Mouse (Mus musculus): ENCODE measurements around the gene Duox1. TPM values are rescaled to one million over a fixed set of nuclear protein-coding genes. Genes with fewer than 3 reads are reported as not detected.

The Duox1 gene
- polyA plus RNA-seq, 1 experiment, result not detected

DNA sequence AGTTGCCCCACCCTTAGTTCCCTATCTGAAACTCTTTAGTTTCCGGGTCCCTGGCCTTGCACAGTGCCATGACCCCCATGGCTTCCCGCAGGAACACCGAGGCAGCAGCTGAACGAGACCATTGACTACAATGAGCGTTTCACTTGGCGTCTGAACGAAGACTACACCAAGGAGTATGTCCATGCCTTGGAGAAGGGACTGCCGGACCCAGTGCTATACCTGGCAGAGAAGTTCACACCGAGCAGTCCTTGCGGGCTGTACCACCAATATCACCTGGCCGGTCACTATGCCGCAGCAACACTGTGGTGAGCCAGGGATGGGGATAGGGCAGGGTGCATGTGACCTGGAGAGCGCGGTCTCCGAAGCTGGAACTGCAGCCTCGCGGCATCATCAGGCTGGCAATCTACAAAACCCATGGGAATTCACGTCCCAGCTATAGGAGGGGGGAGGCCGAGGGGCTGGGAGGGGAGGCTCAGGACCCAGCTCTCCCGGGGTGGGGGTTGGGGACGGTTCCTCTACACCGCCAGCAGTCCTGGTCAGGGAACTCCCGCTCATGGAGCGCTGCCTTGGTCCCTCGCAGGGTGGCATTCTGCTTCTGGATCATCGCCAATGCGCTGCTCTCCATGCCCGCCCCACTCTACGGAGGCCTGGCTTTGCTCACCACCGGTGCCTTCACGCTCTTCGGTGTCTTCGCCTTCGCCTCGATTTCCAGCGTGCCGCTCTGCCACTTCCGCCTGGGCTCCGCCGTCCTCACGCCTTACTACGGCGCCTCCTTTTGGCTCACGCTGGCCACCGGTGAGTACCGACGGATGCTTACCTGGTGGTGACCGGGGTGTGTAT lies 14.2 kb upstream of the Duox1 start:
- Histone ChIP-seq H3K27me3 (ENCODE audit: control insufficient read depth, insufficient read depth, low read length, poor library complexity, severe bottlenecking) (peaks cover 23% of the 10 kb centered on the region), H3K4me1 (ENCODE audit: control insufficient read depth, insufficient read depth, low read length) (no peaks in the 10 kb centered on the region), H3K9ac (ENCODE audit: low read depth, poor library complexity, severe bottlenecking) (no peak overlapping the region), H3K27ac (ENCODE audit: insufficient read depth, low read length) (no peak overlapping the region), H3K36me3 (ENCODE audit: control insufficient read depth, insufficient read depth, low read length, poor library complexity, severe bottlenecking) (no peaks in the 10 kb centered on the region), H3K4me3 (ENCODE audit: low read depth, low read length) (peak overlapping the region; percentile 41), H3K9me3 (replicated peaks; ENCODE audit: control insufficient read depth, insufficient read depth, low read length, poor library complexity, severe bottlenecking) (no peaks in the 10 kb centered on the region)
- TF ChIP-seq EP300 (IDR thresholded peaks at IDR 0.05; ENCODE audit: insufficient read depth, low read depth, low read length) (no peak), CTCF (IDR thresholded peaks at IDR 0.05; ENCODE audit: low read depth, low read length) (no peak), POLR2A (IDR thresholded peaks at IDR 0.05; ENCODE audit: insufficient read depth, low read length) (no peak)

DNA sequence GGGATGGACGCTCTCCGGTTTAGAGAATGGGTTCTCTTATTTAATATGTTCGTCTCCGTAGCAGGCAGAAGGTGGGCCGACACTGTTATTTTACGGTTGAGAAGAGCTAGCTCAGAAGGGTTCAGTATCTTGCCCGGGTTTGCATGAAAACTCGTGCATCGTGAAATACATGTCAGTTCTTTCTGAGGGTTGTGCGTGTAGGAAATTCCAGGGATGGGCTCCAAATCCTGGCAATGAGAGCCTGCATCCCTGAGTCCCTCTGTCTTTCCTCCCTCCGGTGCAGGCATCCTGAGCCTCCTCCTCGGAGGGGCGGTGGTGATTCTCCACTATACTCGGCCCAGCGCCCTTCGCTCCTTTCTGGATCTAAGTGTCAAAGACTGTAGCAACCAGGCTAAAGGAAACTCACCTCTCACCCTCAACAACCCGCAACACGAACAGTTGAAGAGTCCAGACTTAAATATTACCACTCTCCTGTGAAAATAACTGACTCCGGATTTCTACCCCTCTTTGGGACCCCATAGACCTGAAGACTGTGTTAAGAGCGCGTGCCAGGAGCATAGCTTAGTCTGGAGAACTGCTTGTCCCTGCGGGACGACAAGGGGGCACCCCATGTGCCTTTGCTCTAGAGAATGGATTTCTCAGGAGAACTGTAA lies 13.4 kb upstream of the Duox1 start:
- Histone ChIP-seq H3K9me3 (replicated peaks; ENCODE audit: control insufficient read depth, insufficient read depth, low read length, poor library complexity, severe bottlenecking) (no peaks in the 10 kb centered on the region), H3K9ac (ENCODE audit: low read depth, poor library complexity, severe bottlenecking) (no peak overlapping the region)
- TF ChIP-seq EP300 (IDR thresholded peaks at IDR 0.05; ENCODE audit: insufficient read depth, low read depth, low read length) (no peak), CTCF (IDR thresholded peaks at IDR 0.05; ENCODE audit: low read depth, low read length) (no peak), POLR2A (IDR thresholded peaks at IDR 0.05; ENCODE audit: insufficient read depth, low read length) (no peak)

DNA sequence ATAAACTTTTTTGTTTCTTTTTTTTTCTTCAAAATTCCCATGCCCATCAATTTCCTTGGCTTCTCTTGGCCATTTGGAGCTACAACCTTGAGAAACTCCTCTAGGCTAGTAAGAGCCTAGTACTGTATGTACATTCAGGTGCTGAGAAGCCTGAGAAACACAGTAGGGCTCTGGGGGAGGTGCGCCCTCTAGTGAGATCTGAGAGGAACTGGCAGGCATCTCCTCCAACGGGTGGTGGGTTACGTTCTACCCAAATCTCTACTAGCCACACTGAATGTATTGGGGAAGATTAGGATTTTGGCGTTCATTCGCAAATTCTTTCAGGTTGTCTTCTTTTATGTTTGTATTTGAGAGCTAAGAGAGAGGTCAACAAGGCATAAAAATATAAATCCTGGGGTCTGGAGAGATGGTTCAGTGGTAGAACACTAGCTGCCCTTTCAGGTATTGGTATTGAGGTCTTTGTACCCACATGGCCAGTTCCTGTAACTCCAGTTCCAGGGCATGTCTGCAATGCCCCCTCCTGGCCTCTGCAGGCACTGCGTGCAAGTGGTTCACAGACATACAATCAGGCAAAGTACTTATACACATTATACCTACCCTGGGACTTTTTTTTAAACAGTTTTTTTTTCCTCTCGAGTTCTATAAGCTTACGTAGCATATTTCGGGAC lies 12.8 kb upstream of the Duox1 start:
- H3K27me3 ChIP-seq (ENCODE audit: control insufficient read depth, insufficient read depth, low read length, poor library complexity, severe bottlenecking), result peaks cover 18% of the 10 kb centered on the region
- H3K9me3 ChIP-seq (replicated peaks; ENCODE audit: control insufficient read depth, insufficient read depth, low read length, poor library complexity, severe bottlenecking), result no peaks in the 10 kb centered on the region
- no peaks in the 10 kb centered on the region for H3K36me3 ChIP-seq (ENCODE audit: control insufficient read depth, insufficient read depth, low read length, poor library complexity, severe bottlenecking)
- peak; percentile 82 for TF ChIP-seq CTCF (IDR thresholded peaks at IDR 0.05; ENCODE audit: low read depth, low read length)
- TF ChIP-seq EP300 (IDR thresholded peaks at IDR 0.05; ENCODE audit: insufficient read depth, low read depth, low read length), result no peak
- no peak overlapping the region for H3K27ac ChIP-seq (ENCODE audit: insufficient read depth, low read length)
- H3K4me3 ChIP-seq (ENCODE audit: low read depth, low read length), result no peak overlapping the region
- no peak overlapping the region for H3K9ac ChIP-seq (ENCODE audit: low read depth, poor library complexity, severe bottlenecking)
- no peaks in the 10 kb centered on the region for H3K4me1 ChIP-seq (ENCODE audit: control insufficient read depth, insufficient read depth, low read length)

More for the DNA sequence above, 13.4 kb upstream of the Duox1 start:
- Histone ChIP-seq H3K27me3 (ENCODE audit: control insufficient read depth, insufficient read depth, low read length, poor library complexity, severe bottlenecking) (peaks cover 20% of the 10 kb centered on the region), H3K27ac (ENCODE audit: insufficient read depth, low read length) (no peak overlapping the region), H3K36me3 (ENCODE audit: control insufficient read depth, insufficient read depth, low read length, poor library complexity, severe bottlenecking) (no peaks in the 10 kb centered on the region), H3K4me1 (ENCODE audit: control insufficient read depth, insufficient read depth, low read length) (no peaks in the 10 kb centered on the region), H3K4me3 (ENCODE audit: low read depth, low read length) (peak overlapping the region; percentile 41; the same call in 1 of the 2 replicates)

DNA sequence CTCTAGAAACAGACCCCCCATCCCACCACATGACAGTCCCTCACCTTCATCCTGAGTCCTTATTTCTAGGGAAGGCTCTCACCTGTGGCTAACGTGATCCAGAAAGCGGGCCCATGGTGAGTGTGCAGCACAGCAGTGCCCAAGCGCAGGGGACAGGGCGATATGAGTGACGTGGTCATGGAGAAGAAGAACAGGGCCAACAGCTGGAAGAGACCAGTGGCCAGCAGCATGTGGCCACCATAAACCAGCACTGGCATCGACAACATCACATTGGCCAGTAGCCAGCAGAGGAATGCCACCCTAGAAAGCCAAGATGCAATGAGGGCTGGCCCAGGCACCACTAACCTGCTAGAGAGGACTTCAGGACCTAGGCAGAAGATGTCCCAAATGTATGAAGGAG lies 10.9 kb upstream of the Duox1 start:
- TF ChIP-seq POLR2A (IDR thresholded peaks at IDR 0.05; ENCODE audit: insufficient read depth, low read length) (no peak), CTCF (IDR thresholded peaks at IDR 0.05; ENCODE audit: low read depth, low read length) (no peak), EP300 (IDR thresholded peaks at IDR 0.05; ENCODE audit: insufficient read depth, low read depth, low read length) (no peak)
- no peaks in the 10 kb centered on the region for H3K4me1 ChIP-seq (ENCODE audit: control insufficient read depth, insufficient read depth, low read length)
- no peaks in the 10 kb centered on the region for H3K36me3 ChIP-seq (ENCODE audit: control insufficient read depth, insufficient read depth, low read length, poor library complexity, severe bottlenecking)
- H3K27ac ChIP-seq (ENCODE audit: insufficient read depth, low read length), result no peak overlapping the region
- no peak overlapping the region for H3K4me3 ChIP-seq (ENCODE audit: low read depth, low read length)
- no peak overlapping the region for H3K9ac ChIP-seq (ENCODE audit: low read depth, poor library complexity, severe bottlenecking)
- peaks cover 10% of the 10 kb centered on the region; the same call in 1 of the 2 replicates for H3K27me3 ChIP-seq (ENCODE audit: control insufficient read depth, insufficient read depth, low read length, poor library complexity, severe bottlenecking)
- H3K9me3 ChIP-seq (replicated peaks; ENCODE audit: control insufficient read depth, insufficient read depth, low read length, poor library complexity, severe bottlenecking), result no peaks in the 10 kb centered on the region

DNA sequence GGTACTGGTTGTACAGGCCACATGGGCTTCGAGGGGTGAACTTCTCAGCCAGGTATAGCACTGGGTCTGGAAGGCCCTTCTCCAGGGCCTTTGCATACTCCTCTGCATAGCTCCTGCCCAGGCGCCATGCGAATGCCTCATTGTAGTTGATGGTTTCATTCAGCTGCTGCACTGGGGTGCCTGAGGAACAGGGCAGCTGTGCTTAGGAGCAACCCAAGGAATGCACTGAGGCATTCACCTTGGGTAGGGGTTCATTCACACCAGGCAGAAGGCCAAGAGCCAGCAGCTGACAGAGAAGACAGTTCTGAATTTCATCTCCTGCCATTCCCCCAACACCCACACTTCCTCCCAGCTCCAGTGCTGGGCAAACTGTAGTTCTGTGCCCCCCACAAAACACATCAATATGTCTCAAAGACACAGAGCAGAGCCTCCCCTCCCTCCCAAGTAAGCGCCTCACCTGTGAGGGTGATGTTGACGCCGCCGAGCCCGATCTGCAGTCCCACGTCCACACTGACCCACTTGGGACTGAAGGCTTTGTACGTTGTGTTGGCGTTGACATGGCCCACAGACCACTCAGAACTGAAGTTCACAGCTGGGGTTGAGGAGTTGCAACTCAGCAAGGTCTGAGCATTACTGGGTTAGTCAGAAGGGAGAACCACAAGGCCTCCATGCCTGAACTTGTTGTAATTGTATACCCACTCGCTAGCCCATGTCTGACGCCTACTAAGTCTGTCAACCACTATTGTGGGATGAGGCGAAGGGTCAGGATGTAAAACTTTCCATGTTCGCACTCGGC lies 10.2 kb upstream of the Duox1 start:
- H3K27ac ChIP-seq (ENCODE audit: insufficient read depth, low read length), result no peak overlapping the region
- H3K9ac ChIP-seq (ENCODE audit: low read depth, poor library complexity, severe bottlenecking), result no peak overlapping the region
- no peaks in the 10 kb centered on the region for H3K4me1 ChIP-seq (ENCODE audit: control insufficient read depth, insufficient read depth, low read length)
- H3K4me3 ChIP-seq (ENCODE audit: low read depth, low read length), result no peak overlapping the region
- H3K36me3 ChIP-seq (ENCODE audit: control insufficient read depth, insufficient read depth, low read length, poor library complexity, severe bottlenecking), result no peaks in the 10 kb centered on the region
- H3K27me3 ChIP-seq (ENCODE audit: control insufficient read depth, insufficient read depth, low read length, poor library complexity, severe bottlenecking), result peaks cover 6% of the 10 kb centered on the region; the same call in 1 of the 2 replicates
- no peak for TF ChIP-seq EP300 (IDR thresholded peaks at IDR 0.05; ENCODE audit: insufficient read depth, low read depth, low read length)
- TF ChIP-seq POLR2A (IDR thresholded peaks at IDR 0.05; ENCODE audit: insufficient read depth, low read length), result no peak
- no peak for TF ChIP-seq CTCF (IDR thresholded peaks at IDR 0.05; ENCODE audit: low read depth, low read length)
- H3K9me3 ChIP-seq (replicated peaks; ENCODE audit: control insufficient read depth, insufficient read depth, low read length, poor library complexity, severe bottlenecking), result no peaks in the 10 kb centered on the region

Data from ES-Bruce4 (cell line).